ENCODE assay signal across 13 mouse cellular contexts in genomic region chr5:131922759-131923158, GRCm38 (mm10).
"Had no signal": no experiment of that assay in that cellular context is flagged by ENCODE, and none has a peak within 500 bp of the region (broad histone marks: within the 10 kb centered on the region; RNA-seq: fewer than 3 reads in every experiment).

No protein-coding gene starts in this region.

- H3K4me2 ChIP-seq: lung, embryonic 14.5 days; midbrain, embryonic 11.5 days; midbrain, embryonic 13.5 days; midbrain, embryonic 15.5 days; neural tube, embryonic 12.5 days; stomach, embryonic 15.5 days had no signal

- H3K27me3 ChIP-seq: midbrain, embryonic 13.5 days; midbrain, embryonic 15.5 days; neural tube, embryonic 12.5 days; stomach, embryonic 15.5 days had no signal

- H3K27ac ChIP-seq: midbrain, embryonic 13.5 days; midbrain, embryonic 15.5 days; neural tube, embryonic 12.5 days; stomach, embryonic 15.5 days; stomach, postnatal 0 days had no signal

- H3K36me3 ChIP-seq: midbrain, embryonic 13.5 days; midbrain, embryonic 15.5 days; neural tube, embryonic 12.5 days; stomach, embryonic 15.5 days had no signal

- H3K9ac ChIP-seq: lung, embryonic 14.5 days; midbrain, embryonic 13.5 days; midbrain, embryonic 15.5 days; neural tube, embryonic 12.5 days; stomach, embryonic 15.5 days had no signal

- H3K4me3 ChIP-seq: midbrain, embryonic 13.5 days; midbrain, embryonic 15.5 days; neural tube, embryonic 12.5 days; stomach, embryonic 15.5 days had no signal

- ATAC-seq: midbrain, embryonic 13.5 days; midbrain, embryonic 15.5 days had no signal

- H3K9me3 ChIP-seq: midbrain, embryonic 13.5 days; midbrain, embryonic 15.5 days; neural tube, embryonic 12.5 days; stomach, embryonic 15.5 days had no signal

- DNase-seq: lung, embryonic 14.5 days; lung, postnatal 10 days; lung, postnatal 4 days; right cerebral cortex, postnatal 14 days; thymus, adult 2 months; thymus, postnatal 25 days; thymus, postnatal 4 days had no signal
